12 mouse cellular contexts compared by ENCODE assay signal in the genomic region with DNA sequence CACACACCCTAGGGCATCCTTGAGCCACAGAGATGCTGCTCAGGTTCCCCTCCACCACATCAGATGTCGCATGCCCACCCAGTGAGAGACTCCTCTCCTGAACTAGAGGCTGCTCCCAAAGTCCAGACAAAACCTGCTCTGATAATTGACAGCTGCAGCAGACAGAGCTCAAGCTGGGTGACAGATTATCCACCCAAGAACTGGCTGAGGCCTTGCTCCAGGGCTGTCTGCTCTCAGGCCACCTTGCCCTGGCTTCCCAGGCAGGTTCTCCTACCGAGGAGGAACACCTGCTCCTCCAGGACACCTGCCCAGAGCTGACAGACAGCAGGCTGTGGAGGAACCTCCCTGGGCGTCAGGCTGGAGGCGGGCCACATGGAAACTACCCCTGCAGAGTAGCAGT. TPM values are rescaled to one million over a fixed set of nuclear protein-coding genes. Genes with fewer than 3 reads are reported as not detected.
DNase-seq lines count a peak whose midpoint lies in the region; ATAC-seq and TF ChIP-seq lines count a peak whose summit lies in the region.
"Had no signal": no experiment of that assay in that cellular context is flagged by ENCODE, and none has a peak within 500 bp of the region (broad histone marks: within the 10 kb centered on the region; RNA-seq: fewer than 3 reads in every experiment).

No protein-coding gene starts in this region.

- H3K9me3 ChIP-seq in heart, embryonic 12.5 days (replicated peaks), result no peaks in the 10 kb centered on the region
- no peaks in the 10 kb centered on the region for H3K9me3 ChIP-seq in midbrain, embryonic 10.5 days (replicated peaks)
- no peaks in the 10 kb centered on the region for H3K9me3 ChIP-seq in midbrain, embryonic 14.5 days (ENCODE audit: control insufficient read depth, low read length)
- H3K9me3 ChIP-seq: embryonic facial prominence, embryonic 15.5 days had no signal

- H3K9ac ChIP-seq in heart, embryonic 12.5 days, result peak overlapping the region; percentile 50
- no peak overlapping the region for H3K9ac ChIP-seq in midbrain, embryonic 14.5 days (replicated peaks; ENCODE audit: low read length)
- H3K9ac ChIP-seq: embryonic facial prominence, embryonic 15.5 days had no signal

- H3K36me3 ChIP-seq in heart, embryonic 12.5 days, result no peaks in the 10 kb centered on the region
- no peaks in the 10 kb centered on the region for H3K36me3 ChIP-seq in midbrain, embryonic 10.5 days
- no peaks in the 10 kb centered on the region for H3K36me3 ChIP-seq in midbrain, embryonic 14.5 days (ENCODE audit: control insufficient read depth, insufficient read depth, low read length)
- H3K36me3 ChIP-seq in small intestine, adult 2 months (ENCODE audit: control insufficient read depth, insufficient read depth, low read length), result no peaks in the 10 kb centered on the region
- H3K36me3 ChIP-seq: embryonic facial prominence, embryonic 15.5 days had no signal

- TF ChIP-seq CTCF in small intestine, adult 2 months (IDR thresholded peaks at IDR 0.05; ENCODE audit: extremely low read depth, insufficient read length, insufficient replicate concordance, low read depth, low read length), result no peak

- DNase-seq in heart, adult 8-10 months (ENCODE audit: low spot score), result no peak
- no peak for DNase-seq in midbrain, embryonic 10.5 days (ENCODE audit: low spot score)
- DNase-seq in midbrain, embryonic 14.5 days, result no peak
- peak; percentile 93 for DNase-seq in cerebellum, adult 9-11 months
- DNase-seq in layer of hippocampus, adult 8-10 months (ENCODE audit: low spot score in 2 of 2), result no peak
- DNase-seq: kidney, postnatal 25 days; lung, postnatal 36 days; right cerebral cortex, postnatal 4 days; thymus, adult 2 months had no signal

- peaks cover 73% of the 10 kb centered on the region for H3K4me1 ChIP-seq in heart, embryonic 12.5 days (replicated peaks)
- peaks cover 48% of the 10 kb centered on the region for H3K4me1 ChIP-seq in midbrain, embryonic 10.5 days
- H3K4me1 ChIP-seq in midbrain, embryonic 14.5 days (ENCODE audit: control insufficient read depth, insufficient read depth, low read length), result peaks cover 14% of the 10 kb centered on the region; the same call in 1 of the 2 replicates
- peaks cover 28% of the 10 kb centered on the region for H3K4me1 ChIP-seq in small intestine, adult 2 months (ENCODE audit: control insufficient read depth, insufficient read depth, insufficient read length, low read length)

- 49% methylated on average over 4 of the region's 4 CpGs for WGBS in heart, embryonic 12.5 days
- WGBS in midbrain, embryonic 10.5 days, result 43% methylated on average over 4 of the region's 4 CpGs
- 43% methylated on average over 4 of the region's 4 CpGs for WGBS in midbrain, embryonic 14.5 days
- 27% methylated on average over 4 of the region's 4 CpGs for WGBS in small intestine, adult 2 months

- 0 out of 2 replicates have a peak overlapping the region, but pooled peaks have one; percentile 41 for H3K27ac ChIP-seq in heart, embryonic 12.5 days (ENCODE audit: poor library complexity, severe bottlenecking)
- H3K27ac ChIP-seq in midbrain, embryonic 10.5 days (replicated peaks), result peak overlapping the region; percentile 24; the same call in 1 of the 2 replicates
- no peak overlapping the region for H3K27ac ChIP-seq in midbrain, embryonic 14.5 days (replicated peaks; ENCODE audit: low read depth, low read length)
- H3K27ac ChIP-seq in small intestine, adult 2 months (ENCODE audit: insufficient read depth, low read depth, low read length), result peak overlapping the region; percentile 47
- H3K27ac ChIP-seq: embryonic facial prominence, embryonic 15.5 days had no signal

- H3K4me3 ChIP-seq in heart, embryonic 12.5 days, result no peak overlapping the region
- no peak overlapping the region for H3K4me3 ChIP-seq in midbrain, embryonic 10.5 days
- H3K4me3 ChIP-seq in midbrain, embryonic 14.5 days (replicated peaks; ENCODE audit: low read depth, low read length), result no peak overlapping the region
- no peak overlapping the region for H3K4me3 ChIP-seq in small intestine, adult 2 months (ENCODE audit: low read depth, low read length)
- H3K4me3 ChIP-seq: embryonic facial prominence, embryonic 15.5 days had no signal

- TF ChIP-seq POLR2A in small intestine, adult 2 months (IDR thresholded peaks at IDR 0.05; ENCODE audit: low read depth, low read length), result no peak

- H3K27me3 ChIP-seq in heart, embryonic 12.5 days (replicated peaks), result no peaks in the 10 kb centered on the region
- no peaks in the 10 kb centered on the region for H3K27me3 ChIP-seq in midbrain, embryonic 10.5 days (ENCODE audit: low read depth, poor library complexity, severe bottlenecking)
- no peaks in the 10 kb centered on the region for H3K27me3 ChIP-seq in midbrain, embryonic 14.5 days (ENCODE audit: control insufficient read depth, insufficient read depth, low read length)
- no peaks in the 10 kb centered on the region for H3K27me3 ChIP-seq in small intestine, adult 2 months (ENCODE audit: control insufficient read depth, insufficient read depth, low read length)
- H3K27me3 ChIP-seq: embryonic facial prominence, embryonic 15.5 days had no signal

- H3K4me2 ChIP-seq in heart, embryonic 12.5 days, result no peak overlapping the region
- H3K4me2 ChIP-seq in midbrain, embryonic 14.5 days (ENCODE audit: low read length), result no peak overlapping the region
- H3K4me2 ChIP-seq: embryonic facial prominence, embryonic 15.5 days had no signal

- ATAC-seq in heart, embryonic 12.5 days (ENCODE audit: insufficient number of reproducible peaks, low FRiP score), result no peak
- no peak for ATAC-seq in midbrain, embryonic 14.5 days (ENCODE audit: low FRiP score, low TSS enrichment)

RNA-seq across cellular contexts. Expression of gene Gab1, which starts 7.6 kb away (rescaled TPM):
- 42.5 and 44.8 TPM in 2 replicates for polyA plus RNA-seq in heart, embryonic 12.5 days (2016; fragmentation: Nextera tagmentation; extraction: Ambion mirVana)
- 10 to 100 TPM; 33.6 to 43.1 (median 40.6) TPM for total RNA-seq in heart, adult 8-10 months (2022)
- polyA plus RNA-seq in midbrain, embryonic 10.5 days (2016; fragmentation: Nextera tagmentation; extraction: Ambion mirVana), result 12.9 and 13.0 TPM in 2 replicates
- 7.5 and 13.0 TPM in 2 replicates for polyA plus RNA-seq in midbrain, embryonic 14.5 days (2014; fragmentation: Nextera tagmentation; extraction: Ambion mirVana)
- polyA plus RNA-seq in small intestine, adult 2 months (2012; rRNA removed), result 6.1 and 13.6 TPM in 2 replicates
- total RNA-seq in layer of hippocampus, adult 8-10 months (2022), result 10 to 100 TPM; 19.4 to 24.9 (median 22.3) TPM
